Mouse (Mus musculus) erythroblast, embryonic 14.5 days (primary cell): ENCODE results near the gene Mboat1.

ENCODE experiments used
- GATA1 ChIP-seq: IDR thresholded peaks from 2 replicates; pipeline ENCODE4 v1.6.1; 2012; ENCODE audit warnings: low read length, inconsistent platforms, mixed read lengths
- TAL1 ChIP-seq: IDR thresholded peaks from 3 replicates; pipeline ENCODE4 v1.6.1; 2012; ENCODE audit warnings: low read length, inconsistent platforms, mixed read lengths

- TF ChIP-seq TAL1 (no peak), GATA1 (no peak)
Measured at GRCm38 (mm10) chr13:30140149-30140548, 3.9 kb downstream of the Mboat1 start.
